Mouse (Mus musculus): ENCODE data around the gene Fntb. TPM values are rescaled to one million over a fixed set of nuclear protein-coding genes. Genes with fewer than 3 reads are reported as not detected.

The Fntb gene
- total RNA-seq, 4 experiments from 2014 or later = 22.7 to 24.8 (median 24.3) TPM

DNA sequence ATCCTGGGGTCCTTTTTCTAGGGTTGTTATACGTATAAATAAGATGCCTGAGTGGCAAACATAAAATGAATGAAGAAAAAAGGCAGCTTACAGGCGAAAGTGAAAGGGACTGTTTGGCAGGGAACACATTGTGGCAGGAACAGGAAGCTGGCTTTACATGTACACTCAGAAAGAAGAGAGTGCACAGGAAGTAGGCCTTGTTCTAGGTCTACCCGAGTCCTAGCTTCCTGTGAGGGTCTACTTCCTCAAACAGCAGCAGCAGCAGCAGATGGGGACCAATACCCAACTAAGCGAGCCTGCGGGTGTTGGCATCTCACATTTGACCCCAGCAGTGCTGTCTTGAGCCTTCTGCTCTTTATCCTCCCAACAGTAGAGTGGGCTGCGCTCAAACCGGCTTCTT lies 121.4 kb downstream of the Fntb start:
- no peak for DNase-seq (ENCODE audit: low spot score in 2 of 2)

DNA sequence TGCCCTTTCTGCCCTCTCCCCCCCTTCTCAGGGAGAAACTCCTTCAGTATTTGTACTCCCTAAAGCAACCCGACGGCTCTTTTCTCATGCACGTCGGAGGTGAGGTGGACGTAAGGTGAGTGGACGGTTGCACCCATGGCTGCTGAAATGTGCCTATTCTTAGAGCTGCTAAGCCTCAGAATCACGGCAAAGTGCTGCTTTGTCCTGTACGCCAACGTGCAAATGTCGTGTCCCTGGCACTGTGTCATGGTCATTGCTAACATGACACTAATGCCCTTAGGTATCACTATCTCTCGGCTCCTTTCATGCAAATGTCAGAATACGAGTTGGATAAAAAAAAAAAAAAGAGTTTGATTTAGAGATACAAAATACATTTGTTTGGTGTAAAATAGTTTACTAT lies 122.6 kb downstream of the Fntb start:
- DNase-seq (ENCODE audit: low spot score in 2 of 2) = no peak

DNA sequence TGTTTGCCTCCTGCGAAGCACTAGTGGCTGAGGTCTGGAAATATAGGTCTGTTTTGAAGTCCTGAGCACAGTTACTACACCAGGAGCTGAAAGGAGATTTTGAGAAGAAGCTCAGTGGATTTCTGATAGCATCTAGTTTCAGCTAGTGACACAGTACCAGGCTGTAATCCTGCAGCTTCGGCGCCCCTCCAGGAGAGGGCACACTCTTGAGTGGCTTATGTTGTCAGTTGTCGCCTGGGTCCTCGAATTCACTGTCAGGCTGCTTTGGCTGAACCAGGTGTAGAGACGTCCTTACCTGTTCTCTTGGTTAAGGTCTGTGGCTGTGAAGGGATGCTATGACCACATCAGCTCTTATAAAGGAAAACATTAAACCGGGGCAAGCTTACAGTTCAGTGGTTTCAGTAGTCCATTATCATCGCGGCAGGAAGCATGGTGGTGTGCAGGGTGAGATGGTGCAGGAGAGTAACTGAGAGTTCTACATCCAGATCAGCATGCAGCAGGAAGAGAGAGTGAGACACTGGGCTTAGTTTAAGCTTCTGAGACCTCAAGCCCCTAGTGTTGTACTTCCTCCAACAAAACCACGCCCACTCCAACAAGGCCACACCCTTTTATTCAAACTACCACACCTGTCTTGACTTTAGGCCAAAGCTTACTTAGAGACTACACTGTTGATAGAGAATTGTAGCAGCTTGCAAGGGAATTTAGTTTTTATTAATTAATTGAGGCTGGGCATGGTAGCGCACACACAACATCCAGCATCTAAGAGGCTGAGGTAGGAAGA lies 124.2 kb downstream of the Fntb start:
- no peak for DNase-seq (ENCODE audit: low spot score in 2 of 2)

DNA sequence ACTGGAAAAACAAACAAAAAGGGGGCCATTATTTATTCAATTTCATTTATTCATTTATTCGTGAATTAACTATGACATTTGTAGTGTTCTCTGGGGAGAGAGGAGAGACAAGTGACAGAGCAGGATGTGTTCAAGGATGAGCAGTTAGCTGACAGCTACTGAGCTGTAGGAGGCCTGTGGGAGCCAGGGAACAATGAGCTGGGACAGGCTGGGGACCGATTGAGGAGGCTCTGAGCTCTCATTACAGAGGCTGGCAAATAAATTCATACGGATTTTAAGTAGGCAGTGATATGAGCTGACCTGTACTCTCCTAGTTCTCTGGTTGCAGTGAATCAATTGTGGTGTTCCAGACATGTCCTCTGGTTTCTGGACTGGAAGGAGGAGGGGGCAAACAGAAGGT lies 125.8 kb downstream of the Fntb start:
- no peak for DNase-seq (ENCODE audit: low spot score in 2 of 2)

DNA sequence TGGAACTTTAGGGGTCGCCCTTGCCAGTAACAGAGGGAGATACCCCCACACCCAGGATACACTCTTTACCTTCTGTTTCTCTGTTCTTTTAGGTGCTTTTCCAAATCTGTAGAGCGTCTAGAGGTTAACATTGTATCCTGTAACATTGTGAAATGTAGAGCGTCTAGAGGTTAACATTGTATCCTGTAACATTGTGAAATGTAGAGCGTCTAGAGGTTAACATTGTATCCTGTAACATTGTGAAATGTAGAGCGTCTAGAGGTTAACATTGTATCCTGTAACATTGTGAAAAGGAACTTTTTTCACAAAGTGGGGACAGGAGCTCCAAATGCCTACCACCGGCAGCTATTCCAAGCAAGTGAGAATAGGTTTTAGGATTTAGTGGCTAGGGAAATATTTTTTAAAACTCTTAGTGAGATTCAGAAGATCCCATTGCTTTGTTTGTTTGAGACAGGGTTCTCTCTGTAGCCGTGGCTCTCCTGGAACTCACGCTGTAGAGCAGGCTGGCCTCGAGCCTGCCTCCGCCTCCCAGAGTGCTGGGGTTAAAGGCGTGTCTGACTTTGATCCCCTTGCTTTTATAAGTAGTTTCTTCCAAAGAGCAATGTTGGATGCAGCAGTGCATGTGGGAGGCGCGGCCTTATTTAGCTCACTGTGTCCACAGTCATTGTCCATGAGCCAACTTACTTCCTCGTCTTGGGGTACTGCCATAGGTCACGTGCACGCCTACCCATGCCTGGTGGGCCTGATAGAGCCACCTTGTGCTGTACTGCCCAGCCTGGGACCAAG lies 127.7 kb downstream of the Fntb start:
- no peak for DNase-seq (ENCODE audit: low spot score in 2 of 2)

DNA sequence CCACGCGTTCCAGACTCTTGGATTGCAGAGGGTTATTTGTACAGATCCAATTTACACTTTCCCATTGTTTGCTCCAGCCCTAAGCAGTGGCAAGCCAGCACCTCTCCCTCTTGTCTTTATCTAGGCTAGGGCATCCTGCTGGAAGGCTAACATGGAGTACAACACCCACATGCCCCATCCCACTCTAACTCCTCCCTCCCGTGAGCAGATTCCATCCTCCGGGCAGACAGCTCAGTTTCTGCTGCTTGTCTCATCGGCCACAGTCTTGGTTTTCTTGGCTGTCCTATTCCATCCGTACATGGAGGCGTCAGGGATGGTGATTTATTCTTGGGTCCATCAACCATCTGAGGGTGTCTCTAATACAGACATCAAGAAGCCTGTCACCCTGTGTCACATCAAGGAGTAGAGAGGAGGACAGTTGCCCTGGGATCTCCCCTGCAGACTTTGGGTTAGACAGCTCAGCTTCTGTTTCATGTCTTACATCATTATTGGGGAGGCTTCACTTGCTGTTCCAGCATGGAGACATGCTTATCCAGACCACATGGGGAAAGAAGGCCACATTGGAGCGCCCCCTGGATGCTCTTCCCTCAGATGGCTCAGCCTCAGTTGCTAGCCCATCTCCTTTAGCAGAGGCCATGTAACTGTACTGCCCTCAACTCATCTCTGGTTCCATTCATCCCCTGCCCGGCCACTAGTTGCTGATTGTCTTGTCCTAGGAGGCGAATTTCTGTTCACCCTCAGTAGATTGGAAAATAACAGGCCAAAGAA lies 129.6 kb downstream of the Fntb start:
- DNase-seq (ENCODE audit: low spot score in 2 of 2) = no peak

DNA sequence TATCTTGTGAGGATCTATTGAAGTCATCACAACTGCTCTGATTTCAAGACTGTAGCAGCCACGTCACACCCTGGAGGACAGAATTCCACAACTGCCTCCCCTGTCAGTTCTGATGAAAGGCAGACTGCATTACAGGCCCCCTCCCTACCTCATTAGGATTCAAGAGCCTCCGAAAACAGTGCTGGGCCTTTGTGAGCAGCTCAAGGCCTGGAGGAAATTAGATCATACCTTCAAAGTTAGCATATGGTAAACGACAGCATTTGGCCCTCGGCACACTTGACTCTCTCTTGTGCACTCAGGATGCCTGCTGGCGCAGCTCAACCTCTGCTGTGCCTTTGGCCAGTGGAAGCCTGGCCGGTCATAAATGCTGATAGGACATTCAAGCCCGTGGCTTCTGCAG lies 130.4 kb downstream of the Fntb start:
- no peak for DNase-seq (ENCODE audit: low spot score in 2 of 2)

DNA sequence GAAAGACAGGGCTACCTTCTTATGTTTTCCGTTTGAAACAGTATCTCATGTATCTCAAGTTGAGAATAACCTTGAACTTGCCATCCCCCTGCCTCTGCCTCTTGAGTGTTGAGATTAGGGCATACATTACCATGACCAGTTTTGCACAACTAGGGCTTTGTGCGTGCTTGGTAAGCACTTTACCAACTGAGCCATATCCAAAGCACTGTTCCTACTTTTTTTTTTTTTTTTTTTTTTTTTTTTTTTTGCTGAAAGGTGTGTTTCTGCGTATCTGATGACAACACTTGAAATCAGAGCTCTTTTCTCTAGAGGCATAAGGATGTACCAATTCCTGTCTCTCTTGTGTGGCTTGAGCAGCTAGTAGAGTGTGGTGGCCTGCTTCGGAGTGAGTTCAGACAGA lies 131.2 kb downstream of the Fntb start:
- no peak for DNase-seq (ENCODE audit: low spot score in 2 of 2)

DNA sequence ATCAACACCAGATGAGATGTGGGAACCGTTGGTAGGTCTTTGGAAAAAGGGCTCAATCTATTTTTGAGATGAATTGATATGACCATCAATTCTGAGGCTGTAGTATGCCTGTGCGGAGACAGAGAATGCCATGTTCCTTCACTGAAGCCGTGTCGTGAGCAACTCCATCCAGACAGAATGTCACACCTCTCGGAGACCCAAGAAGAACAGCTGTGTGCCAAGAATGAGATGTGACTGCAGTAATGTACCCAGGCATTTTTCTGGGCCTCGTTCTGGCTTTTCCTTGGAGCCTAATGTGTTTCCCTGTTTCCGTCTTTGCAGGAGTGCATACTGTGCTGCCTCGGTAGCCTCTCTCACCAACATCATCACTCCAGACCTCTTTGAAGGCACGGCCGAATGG lies 131.6 kb downstream of the Fntb start:
- no peak for DNase-seq (ENCODE audit: low spot score in 2 of 2)

DNA sequence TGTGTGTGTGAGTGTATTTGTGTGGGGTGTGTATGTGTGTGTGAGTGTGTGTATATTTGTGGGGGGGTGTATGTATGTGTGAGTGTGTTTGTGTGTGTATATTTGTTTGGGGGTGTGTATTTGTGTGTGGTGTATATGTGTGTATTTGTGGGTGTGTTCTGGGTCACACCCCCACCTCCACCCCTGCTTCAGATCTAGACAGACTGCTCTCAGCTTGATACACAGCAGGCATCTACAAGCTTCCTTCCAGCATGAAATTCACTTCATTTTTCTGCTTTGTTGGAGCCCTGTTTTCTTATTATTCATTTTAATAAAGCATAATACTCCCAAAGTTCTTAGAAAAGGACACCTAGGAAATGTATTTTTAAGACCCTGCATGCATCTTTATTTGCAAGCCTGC lies 132.8 kb downstream of the Fntb start:
- no peak for DNase-seq (ENCODE audit: low spot score in 2 of 2)

DNA sequence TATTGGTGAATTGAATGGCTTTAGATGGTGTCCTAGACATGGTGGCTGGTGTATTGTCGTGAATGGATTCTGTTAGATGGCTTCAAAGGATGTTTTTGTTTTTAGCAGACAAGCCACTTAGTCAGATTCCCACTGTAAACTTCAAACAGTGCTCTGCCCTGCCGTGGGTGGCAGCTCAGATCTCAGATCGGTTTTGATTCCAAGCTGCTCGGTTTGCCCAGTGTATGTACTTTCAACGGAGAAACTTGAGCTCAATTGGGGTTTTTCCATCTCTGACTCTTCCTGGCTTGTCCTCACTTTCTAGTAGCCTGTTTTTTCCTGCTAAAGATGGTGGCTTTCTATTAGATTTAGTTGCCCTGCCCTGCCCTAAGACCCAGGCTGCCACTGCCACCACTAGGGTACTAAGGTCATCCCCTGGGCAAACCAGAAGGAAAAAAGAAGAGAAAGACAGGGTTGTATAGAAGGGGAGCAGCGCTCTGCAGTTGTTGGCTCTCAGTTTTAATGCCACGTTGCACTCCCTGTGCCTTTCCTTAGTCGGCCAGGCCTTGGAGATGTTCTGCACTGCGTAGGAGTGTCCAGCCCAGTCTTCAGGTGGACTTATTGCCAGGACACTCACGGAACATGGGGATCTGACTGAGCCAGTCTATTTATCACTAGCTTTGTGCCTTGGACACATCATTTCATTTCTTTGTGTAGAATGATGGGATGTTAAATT lies 134.0 kb downstream of the Fntb start:
- DNase-seq (ENCODE audit: low spot score in 2 of 2) = no peak

DNA sequence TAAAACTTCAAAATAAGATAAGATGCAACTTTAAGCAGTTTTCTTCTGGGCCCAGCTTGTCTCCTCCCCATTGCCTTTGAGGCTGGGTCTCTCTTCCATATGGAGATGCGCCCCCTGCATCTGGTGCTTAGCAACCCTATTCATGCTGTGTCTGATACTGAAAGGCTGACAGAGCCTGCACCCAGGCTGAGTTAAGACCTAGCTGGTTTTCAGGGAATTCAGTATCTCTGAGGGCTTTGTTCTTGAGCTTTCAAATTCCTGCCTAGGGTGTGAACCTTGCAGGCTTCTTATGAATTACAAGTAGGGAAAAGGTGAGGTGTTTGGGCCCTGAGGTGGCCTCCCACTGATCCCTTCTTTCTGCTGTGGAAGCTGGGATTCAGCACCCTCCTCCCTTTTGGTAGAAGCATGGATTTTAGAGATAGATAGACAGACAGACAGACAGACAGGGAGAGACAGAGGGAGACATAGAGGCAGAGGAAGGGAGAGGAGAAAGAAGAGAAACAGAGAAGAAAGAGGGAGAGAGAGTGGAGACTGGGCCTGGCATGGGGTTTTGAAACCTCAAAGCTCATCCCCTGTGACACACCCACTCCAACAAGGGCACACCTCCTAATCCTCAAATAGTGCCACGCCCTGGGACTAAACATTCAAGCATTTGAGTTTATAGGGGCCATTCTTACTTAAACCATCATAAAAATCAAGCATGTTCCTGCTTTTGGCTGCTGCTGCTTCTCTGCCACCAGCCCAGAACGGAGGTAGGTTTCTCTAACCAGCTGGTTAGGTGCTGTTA lies 136.3 kb downstream of the Fntb start:
- DNase-seq (ENCODE audit: low spot score in 2 of 2) = no peak

DNA sequence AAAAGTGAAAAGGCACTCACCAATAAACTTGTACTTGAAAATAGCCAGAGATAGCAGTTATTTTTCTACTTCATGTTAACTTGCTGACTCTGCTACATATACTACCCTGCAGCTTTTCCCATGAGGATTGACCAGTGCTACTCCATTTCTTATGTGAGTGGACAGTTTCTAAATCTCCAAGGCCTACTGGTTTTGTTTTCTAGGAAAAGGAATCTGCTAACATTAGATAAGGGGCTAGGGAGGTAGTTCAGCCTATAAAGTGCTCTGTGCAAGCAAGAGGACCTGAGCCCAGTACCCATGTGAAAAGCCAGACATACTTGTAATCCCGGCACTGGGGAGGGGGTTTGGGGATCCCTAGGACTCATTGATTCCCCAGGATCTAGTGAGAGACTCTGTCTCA lies 140.9 kb downstream of the Fntb start:
- no peak for DNase-seq (ENCODE audit: low spot score in 2 of 2)

DNA sequence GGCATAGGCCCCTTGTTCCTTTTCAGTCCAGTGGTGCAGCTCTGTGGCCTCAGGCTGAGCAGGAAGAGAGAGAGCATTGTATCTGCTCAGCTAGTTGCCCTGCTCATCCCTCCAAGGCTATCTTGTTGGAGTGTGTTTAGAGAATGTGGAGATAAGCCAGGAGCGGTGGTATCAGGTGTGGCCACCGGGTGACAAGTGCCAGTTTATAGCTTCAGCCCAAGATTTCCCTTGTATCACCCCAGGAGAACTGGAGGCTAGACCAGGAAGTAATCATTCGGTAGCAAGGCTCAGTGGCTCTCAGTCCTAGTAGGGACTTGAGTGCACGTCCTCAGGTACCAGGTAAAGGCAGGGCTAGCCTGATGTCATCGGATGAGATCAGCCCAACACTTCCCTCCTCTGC lies 143.8 kb downstream of the Fntb start:
- DNase-seq (ENCODE audit: low spot score in 2 of 2) = no peak

DNA sequence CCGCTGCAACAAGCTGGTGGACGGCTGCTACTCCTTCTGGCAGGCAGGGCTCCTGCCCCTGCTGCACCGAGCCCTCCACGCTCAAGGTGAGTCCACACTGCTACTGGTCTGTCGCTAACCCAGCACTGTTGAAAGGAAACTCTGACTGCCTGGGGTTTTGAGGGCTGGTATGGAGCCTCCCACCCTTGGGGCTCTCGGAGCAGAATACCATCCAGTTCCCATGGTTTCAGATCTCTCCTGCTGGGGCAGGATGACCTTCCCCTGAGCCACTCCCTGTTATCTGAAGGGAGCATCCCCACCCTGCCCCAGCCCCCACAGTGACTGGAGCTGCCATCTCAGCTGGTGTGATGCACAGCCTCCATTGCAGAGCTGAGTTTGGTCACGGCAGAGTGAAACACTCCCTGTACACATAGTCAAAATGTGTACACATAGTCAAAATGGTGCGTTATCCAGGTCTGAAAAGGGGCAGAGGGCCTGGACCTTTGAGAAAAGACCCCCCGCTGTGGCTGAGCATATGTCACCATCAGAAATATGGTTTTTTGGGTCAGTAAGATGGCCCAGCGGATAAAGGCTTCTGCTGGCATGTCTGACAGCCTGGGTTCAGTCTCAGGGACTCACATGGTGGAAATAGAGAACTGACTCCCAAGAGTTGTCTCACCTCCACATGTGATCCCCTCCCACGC lies 145.0 kb downstream of the Fntb start:
- no peak for DNase-seq (ENCODE audit: low spot score in 2 of 2)

DNA sequence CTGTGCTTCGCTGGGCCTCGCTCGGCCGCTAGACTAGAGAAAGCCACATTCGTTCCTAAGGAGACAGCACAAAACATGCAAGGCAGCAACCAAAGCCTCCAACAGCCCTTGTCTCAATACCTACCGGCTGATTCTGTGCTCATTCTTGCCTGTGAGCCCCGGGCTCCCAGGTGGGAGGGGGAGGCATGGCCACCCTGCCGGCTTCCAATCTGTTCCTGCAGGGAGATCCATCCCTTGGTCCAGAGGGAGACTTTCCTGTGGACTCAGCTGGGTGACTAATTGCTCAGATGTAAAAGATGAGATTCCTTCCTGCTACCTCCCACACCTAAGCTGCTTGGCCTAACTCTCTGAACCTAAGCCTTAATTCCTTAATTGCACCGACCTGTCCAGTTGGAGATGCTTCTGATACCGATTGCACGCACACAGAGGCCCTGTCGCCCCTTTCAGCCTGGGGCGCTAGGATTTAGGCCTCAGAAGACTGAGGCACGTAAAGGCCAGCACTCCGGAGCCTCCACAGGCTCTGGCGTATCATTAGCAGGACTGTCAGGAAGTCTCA lies 145.9 kb downstream of the Fntb start:
- no peak for DNase-seq (ENCODE audit: low spot score in 2 of 2)

DNA sequence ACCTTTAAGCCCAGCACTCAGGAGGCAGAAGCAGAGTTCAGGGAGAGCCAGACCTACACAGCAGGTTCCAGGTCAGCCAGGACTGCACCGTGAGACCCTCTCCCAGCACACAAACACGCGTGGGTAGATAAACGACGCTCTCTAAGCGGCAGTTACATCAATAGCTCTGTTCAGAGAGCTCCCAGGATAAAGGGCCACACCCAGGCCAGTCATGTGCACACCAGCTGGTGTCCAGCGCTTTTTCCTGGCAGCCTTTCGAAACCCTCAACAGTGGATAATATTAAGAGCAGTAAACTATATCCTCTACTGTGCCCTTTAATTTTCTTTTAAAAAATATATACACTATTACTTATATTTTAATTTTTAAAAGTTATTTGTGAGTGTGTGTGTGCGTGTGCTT lies 146.8 kb downstream of the Fntb start:
- no peak for DNase-seq (ENCODE audit: low spot score in 2 of 2)

DNA sequence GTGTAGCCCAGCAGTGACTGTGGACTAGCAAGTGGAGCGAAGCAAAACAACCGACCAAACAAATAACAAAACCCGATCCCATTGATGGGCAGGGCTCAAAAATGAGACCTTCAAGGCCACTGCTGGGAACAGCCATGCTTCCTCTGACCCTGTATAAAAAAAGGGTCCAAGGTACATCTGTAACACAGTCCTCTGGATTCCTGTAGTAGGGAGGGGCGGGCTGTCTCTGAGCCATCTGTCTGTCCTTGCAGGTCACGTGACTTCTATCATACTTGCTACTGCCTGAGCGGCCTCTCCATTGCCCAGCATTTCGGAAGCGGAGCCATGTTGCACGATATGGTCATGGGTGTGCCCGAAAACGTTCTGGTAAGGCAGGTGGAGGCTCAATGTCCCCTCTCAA lies 150.8 kb downstream of the Fntb start:
- DNase-seq (ENCODE audit: low spot score in 2 of 2) = no peak

DNA sequence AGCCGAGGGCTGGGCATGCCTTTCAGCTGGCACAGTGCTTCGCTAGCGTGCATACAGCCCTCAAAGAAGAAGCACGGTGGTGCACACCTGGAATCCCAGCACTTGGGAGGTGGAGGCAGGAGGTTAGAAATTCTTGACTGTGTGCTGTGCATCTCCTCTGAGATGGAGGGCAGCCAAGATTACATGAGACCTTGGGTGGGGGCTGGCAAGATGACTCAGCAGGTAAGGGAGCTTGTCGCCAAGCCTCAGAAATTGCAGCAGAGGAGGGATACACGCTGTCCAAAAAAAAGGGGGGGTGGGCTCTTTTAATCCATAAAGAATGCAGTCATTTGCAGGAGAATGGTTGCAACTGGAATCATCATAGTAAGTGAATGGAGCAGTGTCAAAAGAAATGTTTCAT lies 152.7 kb downstream of the Fntb start:
- DNase-seq (ENCODE audit: low spot score in 2 of 2) = no peak

DNA sequence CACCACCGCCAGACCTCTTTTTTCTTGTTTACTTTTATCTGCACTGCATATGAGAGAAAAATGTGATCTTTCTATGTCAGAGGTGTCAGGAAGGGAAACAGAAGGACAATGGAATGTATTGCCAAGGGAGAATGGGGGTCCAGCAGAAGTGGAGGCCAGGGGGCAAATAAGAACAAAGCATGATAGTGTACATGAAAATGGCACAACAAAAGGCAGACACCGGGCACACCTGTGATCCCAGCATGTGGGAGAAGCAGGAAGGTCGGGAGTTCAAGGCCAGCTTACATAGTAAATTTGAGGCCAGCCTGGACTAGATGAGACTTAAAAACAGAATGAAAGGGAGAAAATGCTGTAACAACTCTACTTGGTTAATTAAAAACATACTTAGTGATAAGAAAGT lies 153.5 kb downstream of the Fntb start:
- no peak for DNase-seq (ENCODE audit: low spot score in 2 of 2)
